Mouse (Mus musculus) testis, adult 2 months (tissue): ENCODE results near the gene Fhit.

ENCODE experiments used
- CTCF ChIP-seq: fragments of 200-500 bp; IDR thresholded peaks from 2 replicates; pipeline ENCODE4 v1.5.1; 2012; ENCODE audit warnings: low read depth, mild to moderate bottlenecking, inconsistent platforms, low read length, moderate library complexity; ENCODE audit not compliant: control insufficient read depth, insufficient read depth, insufficient replicate concordance
- POLR2A ChIP-seq: fragments of 200-500 bp; IDR thresholded peaks from 2 replicates; pipeline ENCODE4 v1.6.1; 2012; ENCODE audit warnings: low read depth, mild to moderate bottlenecking, inconsistent platforms, low read length, moderate library complexity; ENCODE audit not compliant: control insufficient read depth

GRCm38 (mm10) chr14:10213216-10213615 is 948.6 kb downstream of the Fhit start:
- TF ChIP-seq POLR2A (no peak), CTCF (no peak)
